Mouse (Mus musculus) layer of hippocampus, adult 11-12 months (tissue): Measurements from ENCODE around the gene CN725425.

ENCODE experiments used
- DNase-seq: peaks from one replicate; pipeline ENCODE4 v3.0.0; 2022; ENCODE audit warnings: low spot score

Gene CN725425

GRCm38 (mm10) chr15:91199256-91199905, at the start of gene CN725425:
Gene CN725425 (plus strand): TSS chr15:91199494.
- DNase-seq = no peak

- DNase-seq = no peak
Measured at GRCm38 (mm10) chr15:91152592-91152991, 46.7 kb upstream of the CN725425 start.

- DNase-seq = no peak
Measured at GRCm38 (mm10) chr15:91153311-91153710, 46.0 kb upstream of the CN725425 start.

GRCm38 (mm10) chr15:91161153-91161552, 38.1 kb upstream of the CN725425 start:
- DNase-seq = no peak

- no peak for DNase-seq
Measured at GRCm38 (mm10) chr15:91163454-91163853, 35.8 kb upstream of the CN725425 start.

- DNase-seq = peak; percentile 37
Measured at GRCm38 (mm10) chr15:91165021-91165420, 34.3 kb upstream of the CN725425 start.

GRCm38 (mm10) chr15:91167850-91168562, 31.3 kb upstream of the CN725425 start:
- DNase-seq = no peak

GRCm38 (mm10) chr15:91170602-91171328, 28.5 kb upstream of the CN725425 start:
- DNase-seq = no peak

GRCm38 (mm10) chr15:91171332-91171731, 28.0 kb upstream of the CN725425 start:
- DNase-seq = no peak

GRCm38 (mm10) chr15:91172193-91172592, 27.1 kb upstream of the CN725425 start:
- no peak for DNase-seq

- no peak for DNase-seq
Measured at GRCm38 (mm10) chr15:91178656-91179314, 20.5 kb upstream of the CN725425 start.

GRCm38 (mm10) chr15:91179911-91180622, 19.2 kb upstream of the CN725425 start:
- no peak for DNase-seq

GRCm38 (mm10) chr15:91186358-91186757, 12.9 kb upstream of the CN725425 start:
- no peak for DNase-seq

- no peak for DNase-seq
Measured at GRCm38 (mm10) chr15:91190026-91190425, 9.3 kb upstream of the CN725425 start.

- no peak for DNase-seq
Measured at GRCm38 (mm10) chr15:91190519-91191207, 8.6 kb upstream of the CN725425 start.

GRCm38 (mm10) chr15:91191412-91192222, 7.7 kb upstream of the CN725425 start, which contains the start of gene Abcd2:
Gene Abcd2 (minus strand): TSS chr15:91191799.
- peak; percentile 73 for DNase-seq

- DNase-seq = no peak
Measured at GRCm38 (mm10) chr15:91192223-91192598, 7.1 kb upstream of the CN725425 start.

GRCm38 (mm10) chr15:91200833-91201232, 1.5 kb downstream of the CN725425 start:
- DNase-seq = no peak

- no peak for DNase-seq
Measured at GRCm38 (mm10) chr15:91202486-91202885, 3.2 kb downstream of the CN725425 start.

GRCm38 (mm10) chr15:91203521-91203920, 4.2 kb downstream of the CN725425 start:
- no peak for DNase-seq
